Mouse (Mus musculus): ENCODE results near the gene Btbd7.

Gene Btbd7

DNA sequence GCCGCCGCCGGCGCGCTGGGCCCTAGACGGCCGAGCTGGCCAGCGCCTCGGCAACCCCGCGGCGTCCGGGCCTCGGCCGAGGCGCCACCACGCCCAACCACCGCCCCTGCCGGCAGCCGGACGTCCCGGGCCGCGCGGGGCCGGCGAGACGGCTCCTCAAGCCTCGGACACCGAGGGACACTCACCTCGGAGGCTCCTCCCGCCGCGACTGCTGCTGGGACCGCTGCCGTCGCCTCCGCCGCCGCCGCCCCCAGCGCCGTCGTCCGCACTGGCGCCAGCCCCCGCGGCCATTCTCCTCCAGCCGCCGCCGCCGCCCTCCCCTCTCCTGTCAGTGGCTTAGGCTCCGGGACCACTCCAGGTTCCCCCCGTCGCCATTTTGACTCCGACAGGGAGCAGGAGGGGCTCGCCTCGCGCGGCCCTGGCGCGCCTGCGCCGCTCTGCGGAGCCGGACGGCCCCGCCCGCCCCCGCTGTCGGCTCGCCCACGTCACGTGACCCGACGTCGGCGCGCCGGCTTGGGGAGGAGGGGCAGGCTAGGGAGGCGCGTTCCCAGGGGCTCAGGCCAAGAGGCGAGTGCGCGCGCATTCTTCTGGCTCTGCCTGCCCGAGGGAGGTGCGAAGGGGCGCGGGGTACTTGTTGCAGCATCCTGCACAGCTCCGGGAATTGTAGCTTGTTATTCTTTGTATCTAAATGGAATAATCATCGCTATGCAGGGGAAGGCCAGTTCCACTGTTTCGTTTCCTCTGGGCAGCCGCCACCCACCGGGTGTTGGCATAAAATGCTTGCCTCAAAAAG is at the start of gene Btbd7:
Gene Btbd7 (minus strand): TSS at position 441 of the 793 bp plus-strand sequence.
- DNase-seq (ENCODE audit: low read depth, low spot score), result peak; percentile 94

DNA sequence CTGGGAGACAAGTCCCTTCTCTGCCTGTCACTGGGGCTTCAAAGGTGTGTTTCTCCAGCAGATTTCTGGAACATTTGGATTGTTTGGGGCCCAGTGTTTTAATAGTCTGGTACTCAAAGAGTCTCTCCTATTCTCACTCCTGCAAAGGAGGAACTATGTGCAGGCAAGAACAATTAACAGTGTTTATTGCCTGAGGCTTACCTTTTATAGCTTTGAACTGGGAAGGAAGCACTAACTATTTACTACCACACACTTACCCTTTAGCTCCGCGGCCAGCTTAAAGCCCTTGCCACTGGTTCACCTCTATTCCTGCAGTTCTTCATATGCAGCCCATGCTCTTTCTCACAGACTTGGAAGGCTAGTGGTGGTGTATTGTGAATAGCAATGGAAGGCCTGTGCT is 37.8 kb upstream of the Btbd7 start:
- no peak for DNase-seq (ENCODE audit: low read depth, low spot score)

DNA sequence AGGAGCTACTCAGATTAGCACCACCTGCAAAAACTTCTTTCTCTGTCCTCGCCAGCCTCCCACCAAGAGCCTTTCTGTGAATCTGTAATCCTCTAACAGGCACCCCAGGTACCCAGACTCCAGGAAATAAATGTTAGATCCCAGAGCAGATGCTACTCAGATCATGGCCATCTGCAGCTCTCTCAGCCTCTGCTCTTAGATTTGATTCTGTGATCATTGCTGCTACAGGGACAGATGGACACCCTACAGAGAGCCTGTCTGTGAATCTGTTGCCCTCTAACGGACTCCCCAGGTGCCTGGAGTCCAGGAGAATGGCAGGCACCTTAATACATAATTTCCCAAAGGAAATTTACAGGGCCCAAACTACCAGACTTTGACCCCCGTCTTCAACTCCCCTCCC is 29.9 kb upstream of the Btbd7 start:
- DNase-seq (ENCODE audit: low read depth, low spot score), result no peak

DNA sequence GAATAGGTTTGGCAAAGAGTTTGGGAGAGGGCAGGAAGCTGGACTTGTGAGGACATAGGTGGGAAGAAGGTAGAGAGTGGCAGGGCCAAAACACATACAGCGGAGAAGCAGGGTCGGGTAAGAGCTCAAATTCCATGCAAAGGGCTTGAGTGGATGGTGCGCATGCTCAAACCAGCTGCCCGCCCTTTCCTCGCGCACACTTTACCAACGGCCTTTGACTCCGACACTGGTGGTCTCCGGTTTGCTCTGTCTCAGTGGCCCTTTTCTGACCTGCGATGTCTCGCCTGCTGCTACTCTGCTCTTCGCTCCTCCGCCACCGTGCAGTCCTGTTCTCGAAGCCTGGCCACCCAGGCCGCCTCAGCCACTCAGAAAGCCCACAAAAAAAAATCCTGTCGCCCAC is 20.8 kb upstream of the Btbd7 start, which contains the start of gene Cox8c:
Gene Cox8c (plus strand): TSS at position 226 of the 400 bp plus-strand sequence.
- peak; percentile 37 for DNase-seq (ENCODE audit: low read depth, low spot score)

DNA sequence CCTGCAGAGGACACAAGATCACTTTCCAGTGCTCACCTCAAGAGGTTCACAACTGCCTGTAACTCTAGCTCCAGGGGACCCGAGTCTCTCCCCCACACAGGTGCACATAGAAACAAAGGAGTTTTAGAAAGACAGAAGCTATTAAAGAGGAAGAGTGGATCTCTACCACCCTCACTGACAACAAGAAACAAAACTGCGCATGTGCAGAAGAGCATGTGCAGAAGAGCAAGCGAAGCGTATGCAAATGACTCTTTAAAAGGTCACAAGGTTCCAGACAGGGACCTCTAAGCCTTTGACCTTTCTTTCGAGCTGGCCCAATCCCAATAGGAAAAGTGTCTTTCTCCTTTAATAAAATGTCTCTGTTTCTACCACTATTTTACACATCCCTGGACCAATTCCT is 10.3 kb upstream of the Btbd7 start:
- DNase-seq (ENCODE audit: low read depth, low spot score), result peak; percentile 31

DNA sequence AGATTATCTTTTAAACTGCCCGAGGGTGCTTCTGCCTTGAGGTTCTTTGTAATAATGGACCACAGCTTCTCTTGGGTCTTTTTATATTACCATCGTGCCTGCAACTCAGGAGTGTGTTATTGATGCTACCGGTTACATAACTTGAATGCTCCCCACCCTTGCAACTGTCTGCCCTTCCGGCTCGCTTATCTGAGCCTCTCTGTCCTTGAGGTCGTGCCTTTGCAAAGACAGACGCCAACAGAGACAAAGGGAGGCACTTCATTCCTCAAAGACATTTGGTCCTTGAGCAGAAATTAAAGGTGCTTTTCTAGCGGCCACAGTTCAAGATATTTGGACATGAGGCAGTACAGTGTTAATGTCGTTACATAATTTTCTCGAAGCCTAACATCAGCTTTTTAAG is 9.1 kb upstream of the Btbd7 start:
- no peak for DNase-seq (ENCODE audit: low read depth, low spot score)

DNA sequence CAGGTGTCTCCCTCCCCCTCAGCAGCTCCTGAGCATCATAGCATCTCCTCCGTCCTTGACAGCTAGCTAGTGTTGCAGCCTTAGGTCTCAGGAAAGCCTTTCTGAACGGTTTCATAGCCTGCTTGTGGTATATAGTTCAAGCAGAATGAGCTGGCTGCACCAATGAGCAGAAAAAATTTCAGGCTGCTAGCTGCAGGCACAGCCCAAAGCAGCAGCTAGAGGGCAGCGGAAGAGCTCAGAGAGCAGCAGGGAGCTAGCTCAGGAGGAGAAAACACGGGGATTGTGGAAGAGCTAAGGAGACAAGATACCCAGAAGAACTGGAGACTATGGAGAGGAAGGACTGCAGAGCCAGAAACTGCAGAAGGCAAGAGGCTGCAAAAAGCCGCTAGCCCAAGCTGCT is 7.5 kb upstream of the Btbd7 start:
- DNase-seq (ENCODE audit: low read depth, low spot score), result peak; percentile 31

DNA sequence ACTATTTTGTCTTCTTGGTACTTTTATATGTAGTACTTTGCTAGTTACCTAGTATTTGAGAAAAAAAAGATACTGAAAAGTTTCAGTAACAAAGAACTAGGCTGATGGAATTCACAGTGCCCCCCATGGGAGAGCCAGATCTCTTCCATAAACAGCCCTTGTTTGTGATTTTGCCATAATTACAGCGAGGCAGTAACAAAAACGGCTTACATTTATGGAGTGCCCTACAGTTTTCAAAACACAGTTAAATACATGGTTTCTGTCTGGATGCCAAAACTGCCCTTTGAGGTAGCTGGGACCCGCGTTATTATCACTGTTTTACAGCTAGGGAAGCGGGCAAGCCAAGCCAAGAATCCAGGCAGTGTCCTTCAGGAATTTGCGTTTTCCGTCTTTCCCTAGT is 630 bp upstream of the Btbd7 start:
- no peak for DNase-seq (ENCODE audit: low read depth, low spot score)

DNA sequence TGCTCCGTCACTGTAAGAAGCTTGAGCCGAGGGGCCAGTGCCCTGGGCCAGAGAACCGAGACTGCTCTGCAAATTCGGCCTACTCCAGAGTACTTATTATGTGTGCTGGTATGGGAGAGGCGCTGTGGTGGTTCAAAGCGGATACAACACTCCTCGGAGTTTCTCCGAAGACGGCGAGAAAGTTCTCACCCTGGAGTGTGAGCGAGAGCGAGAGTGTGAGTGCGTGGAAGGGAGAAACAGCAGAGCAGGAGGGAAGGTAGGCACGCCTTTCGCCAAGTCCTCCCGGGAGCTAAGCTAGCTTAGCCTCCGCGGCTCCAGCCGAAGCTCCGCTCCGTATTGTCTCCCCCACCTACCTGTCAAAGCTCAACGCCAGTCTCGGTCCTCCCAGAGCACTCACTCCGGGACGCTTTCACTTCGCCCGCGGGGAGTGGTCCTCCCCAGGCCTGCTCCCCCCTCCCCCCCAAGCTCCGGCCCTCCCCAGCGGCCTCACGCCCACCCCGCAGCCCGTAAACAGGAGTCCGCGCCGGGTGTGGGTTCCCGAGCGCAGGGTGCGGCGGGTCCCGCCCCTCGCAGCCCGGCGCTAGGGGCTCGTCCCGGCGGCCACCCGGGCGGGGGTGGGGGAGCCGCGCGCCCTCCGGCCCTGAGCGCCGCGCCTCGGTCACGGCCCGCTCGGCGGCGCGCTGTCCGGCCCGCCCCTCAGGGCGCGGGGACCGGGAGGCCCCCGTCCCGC is 805 bp downstream of the Btbd7 start:
- peak; percentile 67 for DNase-seq (ENCODE audit: low read depth, low spot score)

DNA sequence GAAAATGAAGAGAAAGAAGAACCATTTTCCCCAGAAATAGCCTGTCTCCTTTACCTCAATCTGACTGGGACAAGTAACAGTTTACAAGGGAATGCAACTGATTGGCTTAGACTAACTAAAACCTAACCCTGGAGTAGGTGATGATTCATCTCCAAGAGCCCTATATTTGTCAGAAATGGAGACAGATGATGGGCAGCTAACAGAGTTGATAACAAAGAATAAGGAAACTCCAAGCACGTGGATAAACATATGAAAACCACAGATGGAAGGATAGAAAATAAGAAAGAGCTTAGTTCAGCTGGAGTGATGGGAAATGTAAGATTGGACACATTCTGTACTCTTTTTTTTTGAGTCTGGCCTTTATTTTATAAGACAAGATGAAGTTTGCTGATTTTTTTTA is 7.7 kb downstream of the Btbd7 start:
- no peak for DNase-seq (ENCODE audit: low read depth, low spot score)

DNA sequence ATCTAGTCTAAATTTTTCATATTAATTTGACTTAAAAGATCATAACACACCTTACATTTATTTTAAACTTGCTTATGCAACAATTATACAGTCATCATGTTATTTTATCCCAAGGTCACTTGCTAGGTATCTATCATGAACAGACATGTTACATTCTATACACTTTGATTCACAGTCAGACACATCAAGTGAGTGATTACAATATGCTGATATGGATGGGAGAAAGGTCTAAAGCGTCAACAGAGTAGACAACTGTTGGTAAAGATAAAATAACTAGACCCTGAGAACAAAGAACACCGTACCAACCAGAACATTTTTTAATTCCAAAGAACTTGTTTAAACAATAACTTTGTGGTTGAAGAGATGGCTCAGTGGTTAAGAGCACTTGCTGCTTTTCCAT is 8.5 kb downstream of the Btbd7 start:
- DNase-seq (ENCODE audit: low read depth, low spot score), result no peak

DNA sequence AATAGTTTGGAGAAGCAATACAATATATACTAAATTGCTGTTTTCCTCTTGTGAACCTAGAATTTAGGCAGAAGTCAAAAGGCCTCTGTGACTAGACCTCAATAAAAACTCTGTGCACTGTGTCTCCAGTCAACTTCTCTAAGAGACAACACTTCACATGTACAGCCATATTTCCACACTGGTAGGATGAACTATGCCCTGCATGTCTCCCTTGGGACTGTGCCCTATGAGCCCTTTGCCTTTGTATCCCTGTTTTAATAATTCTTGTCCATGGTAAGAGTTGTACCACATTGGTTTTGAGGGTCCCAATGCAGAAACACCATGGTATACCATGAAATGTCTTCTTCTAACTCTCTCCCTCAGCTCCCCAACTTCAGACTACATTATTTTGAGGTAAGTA is 17.5 kb downstream of the Btbd7 start:
- DNase-seq (ENCODE audit: low read depth, low spot score), result no peak

DNA sequence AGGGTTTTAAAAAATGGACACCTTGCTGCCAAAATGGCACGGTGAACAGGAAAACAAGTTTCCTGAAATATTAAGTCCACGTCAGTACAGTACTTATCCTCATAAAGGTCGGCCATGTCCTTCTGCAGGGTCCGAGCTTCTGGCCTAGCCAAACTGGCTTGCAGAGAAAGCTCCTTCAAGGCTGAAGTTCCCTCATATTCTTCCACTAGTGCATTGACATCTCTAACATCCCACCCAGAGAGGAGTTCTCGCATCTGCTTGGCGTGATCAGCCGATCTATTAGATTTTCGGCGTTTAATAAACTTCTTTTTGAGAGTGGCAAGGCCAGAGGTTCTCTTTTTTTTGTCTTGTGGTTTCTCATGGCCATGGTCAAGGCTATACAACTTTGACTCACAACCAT is 40.0 kb downstream of the Btbd7 start:
- DNase-seq (ENCODE audit: low read depth, low spot score), result no peak

DNA sequence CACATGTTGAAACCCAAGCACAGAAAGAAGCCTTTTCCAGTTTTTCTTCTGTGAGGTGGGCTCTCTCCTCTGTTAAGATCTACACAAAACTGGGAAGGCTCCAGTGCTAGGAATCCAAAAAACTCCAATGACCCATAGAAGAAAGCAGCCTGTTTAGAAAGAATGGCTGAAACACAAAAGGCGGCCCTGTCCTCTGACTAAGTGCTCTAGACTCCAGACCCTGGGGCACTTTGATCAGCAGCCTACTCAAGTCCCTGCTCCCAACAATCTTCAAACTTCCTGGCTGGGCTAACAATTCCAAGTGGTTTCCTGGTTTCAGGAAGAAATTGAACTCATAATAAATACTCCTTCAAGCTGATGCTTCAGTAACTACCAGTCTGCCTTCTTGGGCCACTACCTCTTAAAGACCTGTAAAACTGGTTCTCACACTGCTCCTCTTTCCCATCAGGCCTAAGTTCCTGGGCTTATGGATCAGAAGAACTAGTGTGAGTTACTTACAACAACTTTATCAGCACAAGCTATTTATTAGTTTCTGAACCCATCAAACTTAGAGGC is 45.4 kb downstream of the Btbd7 start:
- no peak for DNase-seq (ENCODE audit: low read depth, low spot score)

DNA sequence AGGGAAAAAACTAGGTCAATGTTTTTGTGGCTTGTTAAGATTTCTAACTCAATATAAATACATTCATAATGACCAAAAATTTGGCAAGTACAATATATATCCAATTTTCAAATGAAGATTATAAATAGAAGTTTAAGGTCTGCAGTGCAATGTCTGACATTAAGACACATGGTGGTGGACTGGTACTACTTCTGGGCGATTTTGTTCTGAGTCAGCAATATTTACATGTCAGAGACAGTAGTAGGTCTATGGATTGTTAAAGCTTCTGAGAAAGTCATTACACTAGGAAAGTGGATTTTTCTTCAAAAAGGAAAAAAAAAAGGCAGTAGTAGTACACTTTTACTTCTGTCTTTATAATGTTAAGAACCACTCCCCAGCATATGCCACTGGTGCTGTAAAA is 46.4 kb downstream of the Btbd7 start:
- no peak for DNase-seq (ENCODE audit: low read depth, low spot score)

DNA sequence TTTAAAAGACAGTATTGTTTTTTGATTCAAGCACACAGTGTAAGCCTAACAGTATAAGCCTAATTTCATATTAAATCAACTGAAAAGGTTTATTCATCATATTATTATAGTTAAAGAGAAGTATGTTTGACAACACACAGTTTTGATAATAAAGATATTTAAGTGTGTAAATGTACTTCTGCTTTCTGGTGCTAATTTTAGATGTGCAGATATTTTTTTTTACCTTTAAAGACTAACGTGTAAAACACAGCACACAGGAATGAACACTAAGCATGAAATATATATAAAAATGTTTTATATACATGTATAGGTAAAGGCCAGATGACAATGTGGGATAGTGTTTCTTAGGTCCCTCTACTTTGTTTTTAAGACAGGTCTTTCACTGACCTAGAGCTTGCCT is 51.2 kb downstream of the Btbd7 start:
- DNase-seq (ENCODE audit: low read depth, low spot score), result no peak

DNA sequence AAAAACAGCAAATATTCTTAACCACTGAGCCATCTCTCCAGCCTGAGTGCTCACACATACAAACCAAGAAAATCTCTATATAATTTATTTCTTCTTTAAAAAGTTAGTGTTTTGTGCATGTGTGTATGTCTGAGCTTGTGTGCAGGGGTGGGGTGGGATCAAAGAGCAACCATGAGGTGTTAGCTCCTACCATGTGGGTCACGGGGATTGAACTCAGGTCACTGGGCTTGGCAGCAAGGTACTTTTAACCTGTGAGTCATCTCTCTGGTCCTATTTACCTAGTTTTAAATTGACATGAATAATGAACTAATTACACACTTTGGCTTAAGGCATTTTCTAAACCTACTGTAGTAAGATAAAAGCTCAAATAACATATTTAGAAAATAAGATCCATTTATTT is 51.9 kb downstream of the Btbd7 start:
- no peak for DNase-seq (ENCODE audit: low read depth, low spot score)

DNA sequence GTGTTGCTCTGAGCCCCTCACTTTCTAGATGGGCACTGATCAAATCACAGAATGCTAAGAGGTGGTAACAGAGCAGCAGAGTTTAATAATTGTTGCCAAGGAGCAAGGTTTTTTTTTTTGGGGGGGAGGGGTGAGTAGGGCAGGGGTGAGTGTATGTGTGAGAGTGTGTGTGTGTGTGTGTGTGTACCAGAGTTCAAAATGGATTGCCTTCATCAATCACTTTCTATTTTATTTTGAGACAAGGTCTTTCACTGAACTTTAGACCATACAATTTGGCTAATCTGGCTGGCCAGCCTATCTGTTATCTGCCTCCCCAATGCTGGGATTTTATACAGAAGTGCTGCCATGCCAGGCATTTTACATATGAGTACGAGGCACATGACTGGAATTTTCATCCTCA is 63.4 kb downstream of the Btbd7 start:
- no peak for DNase-seq (ENCODE audit: low read depth, low spot score)

DNA sequence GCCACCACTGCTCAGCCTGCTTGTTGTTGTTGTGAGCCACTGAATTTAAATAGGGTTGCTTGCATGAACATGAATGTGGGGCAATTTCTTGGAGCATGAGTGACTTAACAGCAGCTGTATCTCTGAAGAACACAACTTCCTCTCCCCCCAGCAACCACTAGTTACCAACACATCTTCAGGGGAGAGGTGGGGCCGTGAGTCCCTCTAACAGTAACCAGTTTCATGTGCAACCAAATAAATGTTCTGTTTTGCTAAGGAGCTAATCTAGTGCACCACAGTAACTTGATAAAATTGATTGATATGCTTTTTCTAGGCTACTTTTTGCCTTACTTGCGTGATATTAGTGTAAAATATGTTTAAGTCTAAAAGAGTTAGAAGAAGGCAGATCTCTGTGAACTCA is 78.7 kb downstream of the Btbd7 start:
- no peak for DNase-seq (ENCODE audit: low read depth, low spot score)

DNA sequence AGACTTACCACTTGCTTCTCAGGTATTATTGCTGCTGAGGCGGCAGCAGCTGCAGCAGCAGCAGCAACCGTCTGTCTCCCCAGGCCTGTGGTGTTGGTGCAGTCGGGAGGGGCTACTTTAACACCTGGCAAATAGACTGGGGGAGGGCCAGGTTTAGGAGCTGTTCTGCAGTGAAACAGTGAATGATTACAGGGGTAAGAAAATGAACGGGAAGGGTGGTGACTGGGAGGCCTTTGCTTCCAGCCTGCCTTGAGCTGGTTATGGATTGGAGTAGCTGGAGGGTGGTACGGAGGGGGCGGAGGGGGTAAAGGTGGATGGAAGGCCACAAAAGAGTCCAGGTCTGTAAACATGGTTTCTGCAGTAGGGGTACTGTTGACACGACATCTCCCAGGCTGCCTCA is 90.3 kb downstream of the Btbd7 start:
- no peak for DNase-seq (ENCODE audit: low read depth, low spot score)

DNA sequence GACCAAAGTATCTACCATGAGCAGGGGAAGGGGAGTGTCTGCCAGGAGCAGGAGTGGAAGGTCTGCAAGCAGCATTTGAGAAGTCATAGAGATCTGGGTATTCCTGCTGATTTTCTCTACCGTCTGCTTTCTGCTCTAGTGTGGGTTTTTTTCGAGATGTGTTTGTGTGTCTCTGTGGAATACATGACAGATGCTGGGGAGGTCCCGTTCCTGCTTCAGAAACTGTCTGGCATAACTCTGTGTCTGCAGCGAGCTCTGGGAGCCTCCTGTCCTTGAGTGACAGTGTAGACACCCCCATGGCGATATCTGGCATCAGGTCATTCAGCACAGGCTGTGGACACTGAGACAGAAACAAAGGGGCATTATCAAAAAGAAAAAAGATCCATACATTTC is 92.7 kb downstream of the Btbd7 start:
- no peak for DNase-seq (ENCODE audit: low read depth, low spot score)

DNA sequence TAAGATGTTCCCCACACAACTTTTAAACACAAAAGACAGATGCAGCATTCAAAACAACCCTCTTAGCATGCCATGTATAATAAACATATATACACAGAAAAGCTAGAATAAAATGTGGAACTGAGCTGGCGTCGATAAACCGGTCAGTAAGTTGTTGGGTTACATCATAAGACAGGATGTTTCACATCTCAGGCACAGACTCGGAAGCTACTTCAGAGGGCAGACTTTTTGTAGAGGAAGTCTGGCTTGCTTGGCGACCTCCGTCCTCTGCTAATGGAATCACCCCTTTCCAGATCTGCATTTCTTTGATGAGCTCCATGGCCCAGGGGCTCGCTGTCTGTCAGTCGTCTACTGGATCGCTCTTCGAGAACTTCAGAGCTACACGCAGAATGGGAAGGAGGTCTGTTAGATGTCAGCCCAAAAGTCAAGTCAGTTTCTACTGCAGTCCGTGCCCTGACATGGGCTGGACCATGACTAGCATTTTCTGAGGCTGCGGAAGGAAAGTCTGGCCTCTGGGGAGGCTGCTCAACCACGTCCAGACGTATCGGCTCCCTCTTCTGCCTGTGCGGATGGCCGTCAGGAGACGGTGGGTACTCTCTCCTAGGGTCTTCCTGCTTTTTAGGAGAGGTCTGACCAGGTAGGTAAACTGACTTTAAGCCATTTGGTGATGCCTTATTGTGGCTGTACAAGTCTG is 93.2 kb downstream of the Btbd7 start:
- DNase-seq (ENCODE audit: low read depth, low spot score), result no peak
